Mouse (Mus musculus) gastrocnemius, postnatal 36 days (tissue): ENCODE results near the gene Ccr2. TPM values are rescaled to one million over a fixed set of nuclear protein-coding genes. Genes with fewer than 3 reads are reported as not detected.
"Not testable (repeated sequence)": the region's sequence is repeated elsewhere in the genome, so short reads cannot be mapped to it uniquely, and the experiment has no call there.

ENCODE experiments used
- DNase-seq, 2 experiments: peaks; one replicate each; pipeline ENCODE4 v3.0.0; 2022
- intact Hi-C: fragments of 180-260 bp; cut with DNase I; formaldehyde crosslinking; loops from one replicate; pipeline ENCODE4 v1.15.1; 2025
- long read RNA-seq, 2 experiments: library from polyadenylated mRNA; stranded (forward); transcript quantifications; one replicate each; pipeline ENCODE4 v2.0.0; 2021
- total RNA-seq, 2 experiments: library from RNA; stranded (reverse); gene quantifications; 2 replicates each; pipeline ENCODE4 v1.2.3; 2021

Gene Ccr2
- 1 to 10 TPM in 1 of 2 experiments, under 1 TPM in 1; 0.56 to 1.2 TPM for total RNA-seq
- long read RNA-seq, experiment 1: 0 reads
- long read RNA-seq, experiment 2, partial matches to known transcripts: 0 of 1 reads
- long read RNA-seq, experiment 2, other reads (novel, unspliced or antisense): 0 of 1 reads

- DNase-seq: no peak
- intact Hi-C loops: no loop called here
These were observed at the start of gene Ccr2 for GRCm38 (mm10) chr9:124101723-124102122. TSS of gene Ccr2 (plus strand) at chr9:124101950.

- intact Hi-C loops: no loop called here
- no peak for DNase-seq
These were observed 48.2 kb upstream of the Ccr2 start for GRCm38 (mm10) chr9:124053532-124053931.

GRCm38 (mm10) chr9:124056158-124056709, 45.5 kb upstream of the Ccr2 start:
- intact Hi-C loops: no loop called here
- DNase-seq: no peak

GRCm38 (mm10) chr9:124059660-124060352, 41.9 kb upstream of the Ccr2 start:
- DNase-seq: no peak
- intact Hi-C loops: no loop called here

GRCm38 (mm10) chr9:124061474-124062432, 40.0 kb upstream of the Ccr2 start:
- intact Hi-C loops: not testable (repeated sequence)

GRCm38 (mm10) chr9:124066572-124067103, 35.1 kb upstream of the Ccr2 start:
- intact Hi-C loops: no loop called here
- DNase-seq: no peak

More at GRCm38 (mm10) chr9:124061474-124062432, 40.0 kb upstream of the Ccr2 start:
- DNase-seq: not testable (repeated sequence)

GRCm38 (mm10) chr9:124068098-124069058, 33.4 kb upstream of the Ccr2 start:
- no peak for DNase-seq
- intact Hi-C loops: no loop called here

- no peak for DNase-seq
- intact Hi-C loops: no loop called here
These were observed 30.2 kb upstream of the Ccr2 start for GRCm38 (mm10) chr9:124071506-124071905.

- intact Hi-C loops: no loop called here
- DNase-seq: no peak
These were observed 21.9 kb upstream of the Ccr2 start for GRCm38 (mm10) chr9:124079803-124080202.

GRCm38 (mm10) chr9:124080471-124080870, 21.3 kb upstream of the Ccr2 start:
- intact Hi-C loops, DNase-seq: not testable (repeated sequence)

GRCm38 (mm10) chr9:124090441-124090840, 11.3 kb upstream of the Ccr2 start:
- DNase-seq: no peak
- intact Hi-C loops: no loop called here

- intact Hi-C loops: no loop called here
- no peak for DNase-seq
These were observed 2.6 kb upstream of the Ccr2 start for GRCm38 (mm10) chr9:124099127-124099526.

- DNase-seq: no peak
- intact Hi-C loops: no loop called here
These were observed 1.4 kb upstream of the Ccr2 start for GRCm38 (mm10) chr9:124100357-124100756.

- intact Hi-C loops: no loop called here
These were observed 1.4 kb downstream of the Ccr2 start for GRCm38 (mm10) chr9:124103199-124103598.

GRCm38 (mm10) chr9:124105196-124105595, 3.4 kb downstream of the Ccr2 start:
- no peak for DNase-seq
- intact Hi-C loops: no loop called here

More at GRCm38 (mm10) chr9:124103199-124103598, 1.4 kb downstream of the Ccr2 start:
- DNase-seq: no peak

GRCm38 (mm10) chr9:124107232-124107631, 5.5 kb downstream of the Ccr2 start:
- intact Hi-C loops: no loop called here
- DNase-seq: no peak

- DNase-seq: no peak
- intact Hi-C loops: no loop called here
These were observed 6.8 kb downstream of the Ccr2 start for GRCm38 (mm10) chr9:124108356-124109127.

- intact Hi-C loops: no loop called here
- DNase-seq: no peak
These were observed 10.2 kb downstream of the Ccr2 start for GRCm38 (mm10) chr9:124111997-124112396.
